Mouse (Mus musculus) heart, postnatal 0 days (tissue): ENCODE measurements around the gene Rassf8.

Source experiments
- CTCF ChIP-seq: IDR thresholded peaks from 2 replicates; pipeline ENCODE4 v1.5.1; 2016; ENCODE audit warnings: antibody characterized with exemption, control low read depth, low read depth
- EP300 ChIP-seq: IDR thresholded peaks from 2 replicates; pipeline ENCODE4 v1.6.1; 2016; ENCODE audit warnings: antibody characterized with exemption, low read depth

DNA sequence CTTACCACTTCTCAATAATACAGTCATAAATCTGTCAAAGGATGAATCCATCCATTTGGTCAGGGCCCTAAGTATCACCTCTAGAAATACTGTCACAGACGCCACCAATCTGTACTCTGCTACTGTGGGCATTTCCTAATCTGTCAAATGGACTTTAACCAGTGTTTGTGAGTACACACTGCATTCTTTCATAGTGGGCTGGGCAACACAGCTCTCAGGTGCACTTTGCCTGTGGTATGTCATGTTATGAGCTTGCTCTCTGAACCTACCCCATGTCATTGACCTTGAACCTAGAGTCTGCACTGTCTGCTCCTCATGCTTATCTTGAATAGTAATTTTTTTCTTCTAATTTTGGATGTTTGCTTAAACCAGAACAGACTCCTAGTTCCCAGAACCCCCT lies 64.6 kb downstream of the Rassf8 start:
- TF ChIP-seq EP300: no peak
- no peak for TF ChIP-seq CTCF
